Mouse (Mus musculus) embryonic facial prominence, embryonic 15.5 days (tissue): ENCODE data around the gene Per2. TPM values are rescaled to one million over a fixed set of nuclear protein-coding genes. Genes with fewer than 3 reads are reported as not detected.
A peak's percentile ranks its signal among the peaks of the same experiment; 100 is the strongest.

Experiments
- ATAC-seq: fragments of 200-750 bp; cut with Nextera tagmentation; 2 replicates; pipeline ENCODE4 v1.8.0; 2017; ENCODE audit warnings: low read depth, moderate TSS enrichment; ENCODE audit not compliant: insufficient number of reproducible peaks, low FRiP score, low TSS enrichment
- H3K27ac ChIP-seq: fragments of 300-500 bp; sonication (generic); replicated peaks from 2 replicates; pipeline ENCODE4 v1.5.1; 2015; ENCODE audit warnings: mild to moderate bottlenecking, inconsistent platforms
- H3K27me3 ChIP-seq: fragments of 300-500 bp; sonication (generic); 2 replicates; pipeline ENCODE4 v1.6.1; 2015; ENCODE audit warnings: inconsistent platforms
- H3K36me3 ChIP-seq: fragments of 300-500 bp; sonication (generic); 2 replicates; pipeline ENCODE4 v1.6.1; 2015; ENCODE audit warnings: mild to moderate bottlenecking, inconsistent platforms
- H3K4me1 ChIP-seq: fragments of 300-500 bp; sonication (generic); 2 replicates; pipeline ENCODE4 v1.6.1; 2015; ENCODE audit warnings: inconsistent platforms
- H3K4me2 ChIP-seq: fragments of 300-500 bp; sonication (generic); replicated peaks from 2 replicates; pipeline ENCODE4 v1.6.1; 2015; ENCODE audit warnings: mild to moderate bottlenecking, inconsistent platforms
- H3K4me3 ChIP-seq: fragments of 300-500 bp; sonication (generic); replicated peaks from 2 replicates; pipeline ENCODE4 v1.5.1; 2015; ENCODE audit warnings: mild to moderate bottlenecking, inconsistent platforms
- H3K9ac ChIP-seq: fragments of 300-500 bp; sonication (generic); 2 replicates; pipeline ENCODE4 v1.6.1; 2015; ENCODE audit warnings: inconsistent platforms
- H3K9me3 ChIP-seq: fragments of 300-500 bp; sonication (generic); replicated peaks from 2 replicates; pipeline ENCODE4 v1.6.1; 2016; ENCODE audit warnings: inconsistent platforms
- WGBS: fragments of 180-500 bp; shearing (Covaris S2); methylation state at CpG from one replicate; pipeline ENCODE4 v1.1.7; 2015; 5-methylcytosine and 5-hydroxymethylcytosine counted together
- polyA plus RNA-seq: library from polyadenylated mRNA; unstranded; fragments of >200 nt; fragmentation: Nextera tagmentation; extraction: Ambion mirVana; gene quantifications from 2 replicates; pipeline ENCODE4 v1.2.1, GENCODE M21; 2015

Gene Per2
- polyA plus RNA-seq, 1 experiment from 2014 or later, result 4.4 TPM

DNA sequence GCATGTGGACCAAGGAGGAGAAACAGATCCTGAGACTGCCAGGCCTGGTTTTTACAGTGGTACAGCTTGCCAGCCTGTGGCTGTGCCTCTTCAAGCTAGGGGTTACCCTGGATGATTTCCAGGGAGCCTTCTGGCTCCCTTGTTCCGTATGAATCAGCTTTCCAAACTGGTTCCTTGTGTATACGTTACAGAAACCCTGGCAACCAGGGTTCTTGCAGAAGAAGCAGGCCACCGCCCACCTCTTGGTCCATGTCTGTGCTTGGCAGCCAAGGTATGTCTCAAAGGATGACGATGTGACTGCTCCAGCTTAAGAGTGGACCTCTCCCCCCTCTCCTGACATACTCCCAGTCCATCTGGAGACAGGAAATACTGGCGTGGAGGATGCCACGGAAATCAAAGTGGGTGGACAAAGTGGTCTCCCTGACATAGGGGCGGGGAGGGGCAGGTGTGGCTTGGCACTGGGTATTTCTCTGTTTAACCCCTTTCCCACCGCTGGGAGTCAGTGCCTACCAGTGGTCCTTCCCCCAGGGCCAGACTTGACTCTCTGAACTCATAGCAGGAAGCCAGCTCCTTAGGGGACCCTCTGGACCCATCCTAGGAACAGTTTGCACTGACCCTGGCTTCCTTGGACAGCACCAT lies 782 bp downstream of the Per2 start:
- no peaks in the 10 kb centered on the region for H3K9me3 ChIP-seq
- no peaks in the 10 kb centered on the region for H3K27me3 ChIP-seq
- peak overlapping the region; percentile 76 for H3K4me3 ChIP-seq
- no peaks in the 10 kb centered on the region for H3K36me3 ChIP-seq
- H3K27ac ChIP-seq, result peak overlapping the region; percentile 11; the same call in 1 of the 2 replicates
- WGBS, result 14% methylated on average over 8 of the region's 8 CpGs
- peak overlapping the region; percentile 79 for H3K4me2 ChIP-seq
- H3K9ac ChIP-seq, result peak overlapping the region; percentile 31; the same call in 1 of the 2 replicates
- peaks cover 39% of the 10 kb centered on the region for H3K4me1 ChIP-seq
- ATAC-seq, result no peak; the same call in 1 of the 2 replicates

GRCm38 (mm10) chr1:91457698-91458097 lies 1.4 kb downstream of the Per2 start:
- H3K4me2 ChIP-seq, result peak overlapping the region; percentile 79; the same call in 1 of the 2 replicates
- no peaks in the 10 kb centered on the region for H3K27me3 ChIP-seq
- 60% methylated on average over 5 of the region's 5 CpGs for WGBS
- H3K27ac ChIP-seq, result peak overlapping the region; percentile 35; the same call in 1 of the 2 replicates
- H3K9ac ChIP-seq, result no peak overlapping the region
- H3K4me1 ChIP-seq, result peaks cover 39% of the 10 kb centered on the region
- H3K36me3 ChIP-seq, result no peaks in the 10 kb centered on the region
- no peaks in the 10 kb centered on the region for H3K9me3 ChIP-seq
- peak overlapping the region; percentile 76; the same call in 1 of the 2 replicates for H3K4me3 ChIP-seq
- ATAC-seq, result no peak

DNA sequence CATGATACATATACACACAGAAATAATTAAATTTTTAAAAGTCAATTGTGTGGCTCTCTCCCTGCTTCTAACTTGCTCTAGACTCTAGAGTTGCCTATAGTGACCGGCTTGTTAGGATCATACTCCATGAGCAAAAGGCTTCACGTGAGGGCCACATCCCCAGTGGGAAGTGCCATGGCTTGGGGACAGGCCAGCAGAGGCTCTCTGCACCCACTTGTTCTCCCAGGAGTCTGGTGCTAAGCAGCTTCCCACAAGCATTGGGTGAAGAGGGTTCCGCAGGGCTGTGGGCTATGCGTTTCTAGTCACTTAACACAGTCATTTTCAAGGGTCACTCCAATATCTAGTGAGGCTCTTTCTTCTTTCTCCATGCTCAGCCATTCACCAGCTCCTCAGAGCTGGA lies 2.0 kb downstream of the Per2 start:
- peaks cover 39% of the 10 kb centered on the region for H3K4me1 ChIP-seq
- no peaks in the 10 kb centered on the region for H3K27me3 ChIP-seq
- H3K4me3 ChIP-seq, result no peak overlapping the region
- H3K4me2 ChIP-seq, result no peak overlapping the region
- H3K27ac ChIP-seq, result no peak overlapping the region
- no peak for ATAC-seq
- no peaks in the 10 kb centered on the region for H3K9me3 ChIP-seq
- H3K9ac ChIP-seq, result no peak overlapping the region
- 95% methylated on average over 4 of the region's 4 CpGs for WGBS
- no peaks in the 10 kb centered on the region for H3K36me3 ChIP-seq

- Histone ChIP-seq H3K4me2 (peak overlapping the region; percentile 23), H3K27me3 (no peaks in the 10 kb centered on the region), H3K9me3 (no peaks in the 10 kb centered on the region), H3K9ac (no peak overlapping the region), H3K4me1 (peaks cover 39% of the 10 kb centered on the region), H3K4me3 (no peak overlapping the region), H3K27ac (peak overlapping the region; percentile 71), H3K36me3 (no peaks in the 10 kb centered on the region)
- ATAC-seq, result no peak
- 34% methylated on average over 11 of the region's 11 CpGs for WGBS
These were observed 2.8 kb downstream of the Per2 start for GRCm38 (mm10) chr1:91456301-91456801.

GRCm38 (mm10) chr1:91455661-91456161 lies 3.4 kb downstream of the Per2 start:
- H3K4me2 ChIP-seq, result peak overlapping the region; percentile 23; the same call in 1 of the 2 replicates
- H3K36me3 ChIP-seq, result no peaks in the 10 kb centered on the region
- no peaks in the 10 kb centered on the region for H3K27me3 ChIP-seq
- peak overlapping the region; percentile 71 for H3K27ac ChIP-seq
- no peak overlapping the region for H3K9ac ChIP-seq
- 39% methylated on average over 7 of the region's 7 CpGs for WGBS
- no peaks in the 10 kb centered on the region for H3K9me3 ChIP-seq
- ATAC-seq, result no peak
- H3K4me1 ChIP-seq, result peaks cover 39% of the 10 kb centered on the region
- H3K4me3 ChIP-seq, result no peak overlapping the region

DNA sequence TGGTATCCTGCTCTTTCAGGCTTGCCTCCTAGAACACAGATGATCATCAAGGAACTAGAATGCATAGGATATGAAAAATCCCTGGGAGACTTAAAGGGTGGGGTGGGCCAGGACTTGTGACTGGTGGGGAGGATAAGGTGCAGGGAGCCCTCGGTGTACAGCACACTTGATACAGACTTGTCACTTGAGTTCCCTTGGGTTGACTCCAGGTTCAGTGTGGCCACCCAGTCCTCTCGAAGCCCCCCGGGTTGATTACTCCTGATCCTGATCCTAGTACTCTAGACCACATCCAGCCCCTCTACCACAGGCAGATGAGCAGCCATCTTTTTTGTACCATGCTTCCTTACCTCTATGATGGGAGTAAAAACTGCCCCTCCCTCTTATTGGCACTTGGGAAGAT lies 4.2 kb downstream of the Per2 start:
- 90% methylated on average over 3 of the region's 3 CpGs for WGBS
- Histone ChIP-seq H3K4me2 (no peak overlapping the region), H3K27me3 (no peaks in the 10 kb centered on the region), H3K27ac (no peak overlapping the region), H3K9me3 (no peaks in the 10 kb centered on the region), H3K4me3 (no peak overlapping the region), H3K36me3 (peaks cover 6% of the 10 kb centered on the region; the same call in 1 of the 2 replicates), H3K9ac (no peak overlapping the region), H3K4me1 (peaks cover 34% of the 10 kb centered on the region)
- ATAC-seq, result no peak

DNA sequence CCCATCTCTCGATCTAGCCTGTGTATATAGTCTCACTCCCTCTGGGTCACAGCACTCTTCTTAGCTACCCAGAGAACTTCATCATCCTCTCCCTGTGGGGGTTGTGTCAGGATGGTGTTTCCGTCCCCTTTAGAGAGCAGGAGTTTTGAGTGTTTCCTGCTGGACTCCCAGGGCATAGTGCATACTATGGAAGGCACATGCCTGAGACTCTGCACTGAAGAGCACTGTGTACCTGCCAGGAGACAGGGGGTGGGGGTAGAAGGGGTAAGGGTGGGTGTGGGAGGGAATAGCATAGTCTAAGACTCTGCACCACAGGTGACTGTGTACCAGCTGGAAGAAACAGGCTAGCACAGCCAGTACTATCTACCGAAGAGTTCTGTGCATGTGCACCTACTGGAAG lies 4.8 kb downstream of the Per2 start:
- Histone ChIP-seq H3K4me1 (peaks cover 28% of the 10 kb centered on the region), H3K4me3 (no peak overlapping the region), H3K4me2 (no peak overlapping the region), H3K9me3 (no peaks in the 10 kb centered on the region), H3K27me3 (no peaks in the 10 kb centered on the region), H3K27ac (no peak overlapping the region), H3K9ac (no peak overlapping the region), H3K36me3 (peaks cover 6% of the 10 kb centered on the region; the same call in 1 of the 2 replicates)
- ATAC-seq, result no peak
- 89% methylated on average over 3 of the region's 3 CpGs for WGBS

GRCm38 (mm10) chr1:91453932-91454331 lies 5.2 kb downstream of the Per2 start:
- Histone ChIP-seq H3K36me3 (peaks cover 8% of the 10 kb centered on the region; the same call in 1 of the 2 replicates), H3K27ac (no peak overlapping the region), H3K4me1 (peaks cover 28% of the 10 kb centered on the region), H3K9ac (no peak overlapping the region), H3K9me3 (no peaks in the 10 kb centered on the region), H3K4me3 (no peak overlapping the region), H3K4me2 (no peak overlapping the region), H3K27me3 (no peaks in the 10 kb centered on the region)
- WGBS, result 72% methylated on average over 9 of the region's 9 CpGs
- no peak for ATAC-seq

- WGBS, result 67% methylated on average over 5 of the region's 5 CpGs
- H3K27ac ChIP-seq, result no peak overlapping the region
- H3K36me3 ChIP-seq, result peaks cover 28% of the 10 kb centered on the region
- H3K9me3 ChIP-seq, result 0 out of 2 replicates have a peak, but pooled peaks cover 4% of the 10 kb centered on the region
- H3K4me1 ChIP-seq, result peaks cover 20% of the 10 kb centered on the region
- no peak for ATAC-seq
- H3K4me3 ChIP-seq, result no peak overlapping the region
- H3K9ac ChIP-seq, result no peak overlapping the region
- no peaks in the 10 kb centered on the region for H3K27me3 ChIP-seq
- H3K4me2 ChIP-seq, result no peak overlapping the region
These were observed 7.5 kb downstream of the Per2 start for GRCm38 (mm10) chr1:91451547-91452084.

DNA sequence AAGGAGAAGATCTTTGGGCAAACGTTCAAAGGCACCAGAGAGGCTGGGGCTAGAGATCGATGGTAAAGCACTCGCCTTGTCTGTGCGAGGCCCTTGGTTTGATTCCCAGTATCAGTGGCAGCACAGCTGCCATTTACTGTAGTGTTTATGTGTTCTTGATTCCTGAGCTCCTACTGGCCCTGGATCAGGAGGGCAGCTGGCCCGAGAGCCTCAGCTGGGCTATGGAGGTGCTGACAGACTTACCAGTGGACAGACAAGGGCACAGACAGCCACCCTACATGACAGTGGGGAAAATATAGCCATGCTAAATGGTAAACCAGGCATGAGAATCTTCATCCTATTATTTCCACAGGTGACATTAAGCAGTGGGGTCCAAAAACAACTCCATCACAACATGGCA lies 8.3 kb downstream of the Per2 start:
- ATAC-seq, result no peak
- Histone ChIP-seq H3K9ac (no peak overlapping the region), H3K4me2 (no peak overlapping the region), H3K9me3 (0 out of 2 replicates have a peak, but pooled peaks cover 4% of the 10 kb centered on the region), H3K36me3 (peaks cover 28% of the 10 kb centered on the region), H3K27ac (no peak overlapping the region), H3K4me3 (no peak overlapping the region), H3K27me3 (no peaks in the 10 kb centered on the region), H3K4me1 (peaks cover 20% of the 10 kb centered on the region)
- 86% methylated on average over 5 of the region's 5 CpGs for WGBS

- no peaks in the 10 kb centered on the region for H3K27me3 ChIP-seq
- H3K9me3 ChIP-seq, result 0 out of 2 replicates have a peak, but pooled peaks cover 4% of the 10 kb centered on the region
- H3K4me1 ChIP-seq, result peaks cover 18% of the 10 kb centered on the region
- whole genome bisulfite sequencing, result 90% methylated on average over 10 of the region's 10 CpGs
- peaks cover 30% of the 10 kb centered on the region for H3K36me3 ChIP-seq
- no peak overlapping the region for H3K4me2 ChIP-seq
- no peak overlapping the region for H3K4me3 ChIP-seq
- H3K9ac ChIP-seq, result no peak overlapping the region
- no peak for ATAC-seq
- no peak overlapping the region for H3K27ac ChIP-seq
These were observed 10.4 kb downstream of the Per2 start for GRCm38 (mm10) chr1:91448688-91449087.
